Mouse (Mus musculus) E14TG2a.4 (cell line): ENCODE measurements around the gene Chmp4b.

Source experiments
- CTCF ChIP-seq: conservative IDR thresholded peaks from 2 replicates; pipeline ENCODE4 v1.5.1; 2014; ENCODE audit warnings: low read length
- NANOG ChIP-seq: IDR thresholded peaks from 2 replicates; pipeline ENCODE4 v1.6.1; 2014; ENCODE audit warnings: borderline replicate concordance, low read length, mixed read lengths
- POU5F1 ChIP-seq: IDR thresholded peaks from 2 replicates; pipeline ENCODE4 v1.6.1; 2014; ENCODE audit warnings: low read length, borderline replicate concordance

DNA sequence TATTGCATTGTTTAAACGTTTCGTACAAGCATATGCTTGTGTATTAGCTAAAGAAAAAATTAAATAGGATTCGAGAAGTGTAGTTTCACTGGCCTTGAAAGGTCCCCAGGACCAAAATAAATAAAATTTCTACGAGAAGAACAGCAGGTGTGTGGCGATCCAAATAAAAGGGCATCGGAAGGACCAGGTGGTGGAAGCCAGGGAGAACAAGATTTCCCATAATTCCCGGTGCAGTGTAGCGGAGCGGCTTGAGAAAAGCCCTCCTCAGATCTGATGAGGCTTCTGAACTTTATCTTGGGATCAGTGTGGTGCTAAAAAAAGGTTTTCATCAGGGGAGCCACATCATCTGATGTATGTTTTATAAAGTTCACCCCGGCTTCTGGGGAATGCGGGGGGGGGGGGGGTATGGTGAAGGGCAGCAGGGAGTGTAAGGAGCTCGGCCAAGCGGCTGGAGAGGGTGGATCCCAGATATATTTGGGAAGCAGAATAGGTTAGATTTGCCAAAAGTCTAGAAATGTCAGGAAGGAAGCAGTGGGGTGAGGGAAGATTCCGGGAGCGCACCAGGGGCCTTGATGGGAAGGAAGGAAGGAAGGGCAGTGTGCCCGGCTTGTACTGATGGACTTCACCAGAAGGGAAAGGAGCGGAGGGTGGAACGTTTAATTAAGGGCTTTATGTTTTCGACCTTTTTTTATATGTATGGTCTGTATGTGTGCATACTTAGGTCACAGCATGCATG is 36.5 kb upstream of the Chmp4b start:
- TF ChIP-seq CTCF (no peak), NANOG (no peak), POU5F1 (no peak)
